Mouse (Mus musculus) small intestine, adult 2 months (tissue): ENCODE measurements around the gene Gm49333.

Experiments used
- CTCF ChIP-seq: fragments of 200-500 bp; IDR thresholded peaks from 2 replicates; pipeline ENCODE4 v1.5.1; 2012; ENCODE audit warnings: low read depth, mild to moderate bottlenecking, control low read depth, inconsistent platforms, low read length, moderate library complexity, mixed read lengths; ENCODE audit not compliant: insufficient replicate concordance, insufficient read length; ENCODE audit errors: extremely low read depth
- POLR2A ChIP-seq: fragments of 200-500 bp; IDR thresholded peaks from 2 replicates; pipeline ENCODE4 v1.6.1; 2012; ENCODE audit warnings: low read depth, mild to moderate bottlenecking, control low read depth, inconsistent platforms, low read length, moderate library complexity

- TF ChIP-seq POLR2A = no peak
- no peak for TF ChIP-seq CTCF
These were observed 11.8 kb downstream of the Gm49333 start for GRCm38 (mm10) chr16:20623211-20623610.
